Mouse (Mus musculus): ENCODE measurements around the gene Olfr986.
"Not testable (repeated sequence)": the region's sequence is repeated elsewhere in the genome, so short reads cannot be mapped to it uniquely, and the experiment has no call there.

Gene Olfr986

DNA sequence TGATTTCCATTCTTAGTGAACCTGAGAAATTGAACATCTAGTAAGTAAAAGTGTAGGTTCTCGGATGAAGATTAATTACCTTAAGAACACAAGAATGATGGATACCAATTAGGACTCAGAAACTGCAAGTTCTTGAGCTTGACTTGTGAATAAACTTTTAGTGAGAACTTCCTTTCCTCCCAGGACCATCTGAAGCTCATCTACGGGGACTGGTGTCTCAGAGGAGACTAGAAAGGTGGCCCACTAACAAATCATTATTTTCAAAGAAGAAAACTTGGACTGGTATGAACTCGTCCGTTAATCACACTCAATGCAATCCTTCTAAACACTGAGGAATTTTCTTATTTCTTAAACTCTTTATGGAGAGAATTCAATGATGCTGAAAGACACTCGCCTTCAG is at the start of gene Olfr986:
TSS of gene Olfr986 (plus strand) at position 301 of the 400 bp plus-strand sequence.
- no peak for DNase-seq (ENCODE audit: low spot score)

DNA sequence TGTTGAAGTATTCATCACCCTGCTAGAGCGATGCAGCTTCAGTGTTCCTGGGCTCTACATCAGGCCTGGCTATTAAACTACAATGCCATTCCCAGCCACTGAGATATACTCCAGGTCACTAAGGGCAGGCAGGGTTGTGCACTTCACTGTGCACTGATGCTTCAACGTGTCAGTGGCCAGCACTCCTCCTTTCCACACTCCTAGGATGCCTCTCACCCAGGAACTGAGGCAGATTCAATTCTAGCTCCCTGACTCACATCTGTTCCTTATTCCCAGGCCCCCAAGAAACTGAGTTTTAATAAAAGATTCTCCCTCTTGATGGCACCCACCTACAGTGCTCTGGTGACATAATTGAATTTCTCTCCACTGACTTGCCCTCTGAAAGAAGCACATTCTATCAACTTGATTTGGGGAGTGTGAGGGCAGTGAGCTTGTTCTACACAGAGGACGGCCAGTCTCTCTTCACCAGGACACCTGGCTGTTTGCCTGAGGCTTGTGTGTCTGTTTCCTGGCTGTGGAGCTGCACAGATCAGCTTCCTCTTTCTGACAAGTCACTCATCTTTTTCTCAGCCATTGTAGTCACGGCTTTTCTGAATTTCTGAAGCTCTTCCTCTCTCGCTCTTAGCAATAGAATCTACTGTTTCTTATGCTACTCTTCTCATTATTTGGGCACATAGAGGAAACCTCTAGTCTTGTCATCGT is 43.6 kb upstream of the Olfr986 start:
- no peak for DNase-seq (ENCODE audit: low spot score)

DNA sequence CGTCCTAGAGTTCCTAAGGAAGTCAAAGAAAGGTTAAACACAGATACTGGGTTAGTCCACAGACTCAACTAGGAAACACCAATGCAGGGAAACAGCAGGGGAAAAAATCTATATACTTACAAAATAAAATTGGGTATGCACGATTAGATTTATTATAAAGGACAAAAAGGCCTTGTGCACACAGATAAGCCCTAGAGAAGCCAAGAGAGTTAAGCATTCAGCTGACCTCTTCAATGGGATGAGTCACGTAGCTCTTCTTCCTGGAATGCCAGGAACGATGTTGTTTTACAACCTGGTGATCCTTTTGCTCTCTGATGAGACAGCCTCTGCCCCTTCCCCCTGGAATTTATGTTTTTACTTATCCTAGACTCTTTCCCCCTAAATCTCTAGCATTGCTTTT is 41.2 kb upstream of the Olfr986 start:
- no peak for DNase-seq (ENCODE audit: low spot score)

DNA sequence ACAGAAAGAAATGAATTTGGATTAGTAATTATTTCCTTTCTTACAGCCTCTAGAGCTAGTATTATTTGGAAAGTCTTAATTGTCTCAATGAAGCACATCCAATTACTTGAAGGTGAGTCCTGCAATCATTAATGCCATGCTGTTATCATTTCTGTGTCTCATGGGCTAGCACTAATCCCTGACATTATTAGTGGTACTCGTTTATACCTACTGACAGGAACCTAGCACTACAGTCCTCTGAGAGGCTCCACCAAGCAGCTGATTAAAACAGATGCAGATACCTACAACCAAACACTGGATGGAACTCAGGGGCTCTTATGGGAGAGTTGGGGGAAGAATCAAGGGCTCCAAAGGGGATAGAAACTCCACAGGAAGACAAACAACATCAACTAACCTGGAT is 39.2 kb upstream of the Olfr986 start:
- DNase-seq (ENCODE audit: low spot score) = no peak

GRCm38 (mm10) chr9:40155118-40155644 is 25.5 kb upstream of the Olfr986 start:
- DNase-seq (ENCODE audit: low spot score) = no peak

- DNase-seq (ENCODE audit: low spot score) = no peak
Observed at GRCm38 (mm10) chr9:40166446-40166845, 14.3 kb upstream of the Olfr986 start.

DNA sequence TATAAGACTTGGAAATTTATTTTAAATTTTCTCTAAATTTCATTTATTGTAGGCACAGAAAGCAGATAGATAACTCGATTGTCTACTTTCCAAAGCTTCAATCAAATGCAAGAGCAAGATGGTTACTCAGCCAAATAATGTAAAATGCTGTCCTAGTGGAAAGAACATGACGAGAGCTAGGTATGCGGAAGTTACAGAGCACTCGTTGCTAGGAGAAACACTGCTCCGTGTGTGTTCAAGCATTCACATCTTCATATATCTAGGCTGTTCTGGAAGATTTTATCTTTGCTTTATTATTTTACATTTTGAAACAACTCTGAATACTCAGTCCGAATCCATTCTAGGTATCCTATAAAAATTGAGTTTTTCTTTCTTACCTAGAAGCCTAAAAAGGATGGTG is 3.7 kb upstream of the Olfr986 start:
- DNase-seq (ENCODE audit: low spot score) = no peak

DNA sequence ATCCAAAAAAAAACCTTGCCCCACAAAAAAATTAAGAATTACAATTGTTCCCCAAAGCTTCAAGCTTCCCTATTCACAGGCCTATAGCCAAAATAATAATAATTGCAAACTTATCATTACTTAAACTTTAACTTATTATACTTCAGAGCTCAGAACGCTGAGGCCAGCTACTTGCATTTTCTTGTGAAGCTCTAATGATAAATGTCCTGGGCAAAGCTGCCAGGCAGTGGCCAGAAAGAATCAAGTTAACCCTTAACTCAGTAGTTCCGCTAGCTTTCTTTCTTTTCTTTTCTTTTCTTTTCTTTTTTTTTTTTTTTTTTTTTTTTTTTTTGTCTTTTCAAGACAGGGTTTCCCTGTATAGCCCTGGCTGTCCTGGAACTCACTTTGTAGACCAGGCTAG is 4.4 kb downstream of the Olfr986 start:
- DNase-seq (ENCODE audit: low spot score) = not testable (repeated sequence)

GRCm38 (mm10) chr9:40191086-40191876 is 10.6 kb downstream of the Olfr986 start:
- DNase-seq (ENCODE audit: low spot score) = peak; percentile 6

- DNase-seq (ENCODE audit: low spot score) = peak; percentile 94
Observed at GRCm38 (mm10) chr9:40192098-40193038, 11.6 kb downstream of the Olfr986 start, which contains the start of gene Zfp202. Zfp202 (plus strand) TSS chr9:40192316.

DNA sequence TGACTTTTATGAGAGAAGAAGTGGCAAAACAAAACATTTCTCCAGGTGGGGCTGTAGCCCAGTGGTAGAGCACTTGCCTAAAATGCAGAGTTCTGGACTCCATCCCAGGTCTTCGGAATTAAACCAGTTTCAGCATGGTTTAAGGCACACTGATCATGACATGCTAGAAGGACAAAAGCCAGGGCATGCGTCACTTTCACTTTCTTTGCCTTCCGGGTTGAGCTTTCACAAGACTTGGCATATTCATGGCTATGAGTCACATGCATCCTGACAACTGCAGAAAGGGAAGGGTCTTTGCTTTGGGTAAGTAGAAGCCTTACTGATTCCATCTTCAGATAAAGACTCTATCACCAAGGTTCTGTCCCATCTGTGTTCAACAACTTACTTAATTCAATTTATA is 15.3 kb downstream of the Olfr986 start:
- no peak for DNase-seq (ENCODE audit: low spot score)

DNA sequence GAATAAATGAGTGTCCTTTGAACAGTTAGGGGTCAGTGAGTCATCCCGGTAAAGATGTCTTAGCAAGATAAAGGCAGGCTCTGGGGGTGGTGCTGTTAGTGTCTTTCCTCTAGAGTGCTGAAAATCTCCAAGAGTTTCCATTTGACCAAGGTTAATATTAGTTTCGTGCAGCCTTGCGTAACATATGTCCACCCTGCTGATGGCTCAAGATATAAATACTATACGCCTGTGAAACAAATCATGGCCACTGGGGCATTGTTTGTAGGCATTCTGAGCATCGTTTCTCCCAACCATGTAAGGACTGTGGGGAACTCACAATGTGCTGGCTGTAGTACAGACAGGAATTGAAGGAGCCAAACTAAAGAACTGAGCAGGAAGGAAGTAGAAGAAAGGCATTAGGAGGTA is 25.8 kb downstream of the Olfr986 start:
- DNase-seq (ENCODE audit: low spot score) = no peak

DNA sequence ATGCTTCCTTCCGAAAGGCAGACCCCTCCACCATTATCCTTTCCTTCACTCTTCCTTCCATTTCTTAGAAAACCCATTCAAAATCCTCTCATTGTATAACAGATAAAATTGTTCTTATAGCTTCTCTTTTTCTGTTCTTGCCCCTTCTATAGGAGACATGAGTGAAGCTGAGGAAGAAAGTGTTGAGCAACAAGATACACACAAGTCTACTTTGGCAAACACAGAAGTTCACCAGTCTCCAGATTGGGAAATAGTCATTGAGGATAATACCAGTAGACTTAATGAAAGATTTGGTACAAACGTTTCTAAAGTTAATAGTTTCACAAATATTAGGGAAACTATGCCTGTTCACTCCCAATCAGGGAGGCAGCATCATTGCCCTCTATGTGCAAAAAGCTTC is 30.0 kb downstream of the Olfr986 start:
- DNase-seq (ENCODE audit: low spot score) = no peak

DNA sequence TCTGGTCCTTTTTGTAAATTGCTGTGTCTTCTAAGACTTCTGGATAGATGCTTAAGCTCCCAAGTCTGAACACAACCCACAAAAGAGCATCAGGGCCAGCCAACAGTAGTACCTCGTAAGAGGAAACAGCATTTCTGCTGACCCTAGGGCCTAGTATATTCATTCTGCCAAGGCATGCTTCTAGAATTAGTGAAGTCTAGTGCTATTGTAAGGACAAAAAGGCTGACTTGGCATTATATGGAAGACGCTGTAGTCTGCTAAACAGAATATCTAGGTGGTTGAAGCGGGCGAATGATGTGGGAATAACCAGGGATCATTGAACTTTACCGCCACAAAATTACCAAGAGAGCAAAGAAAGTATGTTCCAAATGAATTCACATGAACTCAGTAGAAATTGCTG is 33.3 kb downstream of the Olfr986 start:
- DNase-seq (ENCODE audit: low spot score) = no peak

DNA sequence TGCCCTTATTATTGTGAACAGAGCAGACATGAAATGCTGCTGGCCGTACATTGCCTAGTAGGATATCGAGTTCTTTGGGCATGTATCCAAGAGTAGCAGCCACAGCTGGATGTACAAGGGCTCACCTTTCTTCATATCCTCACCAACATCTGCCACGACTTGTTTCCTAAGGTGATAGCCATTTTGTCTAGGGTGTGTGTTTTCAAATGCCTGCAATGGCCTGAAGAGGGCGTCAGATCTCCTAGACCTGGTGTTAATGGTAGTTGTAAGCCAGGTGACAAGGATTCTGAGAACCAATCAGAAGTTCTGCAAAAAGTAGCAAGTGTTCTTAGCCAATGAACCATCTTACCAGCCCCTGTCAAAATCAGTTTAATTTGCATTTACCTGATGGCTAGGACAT is 35.9 kb downstream of the Olfr986 start:
- no peak for DNase-seq (ENCODE audit: low spot score)

- no peak for DNase-seq (ENCODE audit: low spot score)
Observed at GRCm38 (mm10) chr9:40224289-40224688, 43.6 kb downstream of the Olfr986 start.

DNA sequence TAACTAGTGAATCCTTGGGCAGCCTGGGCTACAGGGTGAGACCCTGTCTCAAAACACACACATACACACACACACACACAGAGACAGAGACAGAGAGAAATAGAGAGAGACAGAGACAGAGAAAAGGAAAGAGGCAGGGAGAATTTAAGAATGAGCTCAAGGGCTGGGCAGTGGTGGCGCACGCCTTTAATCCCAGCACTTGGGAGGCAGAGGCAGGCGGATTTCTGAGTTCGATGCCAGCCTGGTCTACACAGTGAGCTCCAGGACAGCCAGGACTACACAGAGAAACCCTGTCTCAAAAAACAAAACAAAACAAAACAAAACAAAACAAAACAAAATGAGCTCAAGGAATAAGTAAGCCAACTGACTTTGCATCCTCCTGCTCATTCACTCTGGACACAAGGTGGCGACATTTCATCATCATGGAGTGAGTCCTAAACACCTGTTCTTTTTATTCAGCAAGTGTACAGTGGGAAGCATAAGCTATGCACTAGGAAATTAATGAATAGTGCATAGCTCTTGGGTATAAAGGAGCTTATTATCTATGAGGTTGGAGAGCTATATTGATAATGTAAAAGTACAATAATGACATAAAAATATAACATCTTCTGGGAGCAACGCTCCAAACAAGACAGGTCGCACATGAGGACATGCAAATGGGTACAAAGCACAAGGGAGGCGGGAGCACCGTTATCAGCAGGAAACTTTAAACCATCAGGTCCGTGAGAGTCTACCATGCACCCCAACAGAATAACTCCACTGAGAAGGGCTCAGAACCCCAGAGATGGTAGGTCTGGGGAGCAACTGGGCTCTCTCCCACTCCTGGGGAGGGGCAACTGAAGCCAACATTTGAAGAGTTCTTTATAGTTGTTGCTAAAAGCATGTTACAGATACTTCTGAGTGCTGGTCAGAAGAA is 47.4 kb downstream of the Olfr986 start:
- DNase-seq (ENCODE audit: low spot score) = peak; percentile 87

- DNase-seq (ENCODE audit: low spot score) = no peak
Observed at GRCm38 (mm10) chr9:40228804-40229331, 48.1 kb downstream of the Olfr986 start.

DNA sequence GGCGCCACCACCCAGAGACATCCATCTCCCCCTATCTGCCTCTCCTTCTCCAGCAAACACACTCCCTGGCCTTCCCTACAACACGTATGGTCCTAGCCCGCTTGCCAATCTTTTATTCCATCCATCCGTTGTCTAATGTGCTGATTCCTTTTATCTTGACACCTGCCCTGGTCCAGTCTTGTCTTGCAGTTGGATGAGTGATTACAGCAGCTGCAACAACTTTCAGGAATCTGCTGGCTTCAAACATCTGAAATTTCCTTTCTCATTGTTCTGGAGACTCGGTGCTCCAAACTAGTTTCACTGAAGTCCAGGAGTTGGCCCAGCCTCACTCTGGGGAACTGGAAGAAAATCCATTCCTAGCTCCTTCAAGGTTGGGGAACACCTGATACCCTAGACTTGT is 48.8 kb downstream of the Olfr986 start:
- no peak for DNase-seq (ENCODE audit: low spot score)

DNA sequence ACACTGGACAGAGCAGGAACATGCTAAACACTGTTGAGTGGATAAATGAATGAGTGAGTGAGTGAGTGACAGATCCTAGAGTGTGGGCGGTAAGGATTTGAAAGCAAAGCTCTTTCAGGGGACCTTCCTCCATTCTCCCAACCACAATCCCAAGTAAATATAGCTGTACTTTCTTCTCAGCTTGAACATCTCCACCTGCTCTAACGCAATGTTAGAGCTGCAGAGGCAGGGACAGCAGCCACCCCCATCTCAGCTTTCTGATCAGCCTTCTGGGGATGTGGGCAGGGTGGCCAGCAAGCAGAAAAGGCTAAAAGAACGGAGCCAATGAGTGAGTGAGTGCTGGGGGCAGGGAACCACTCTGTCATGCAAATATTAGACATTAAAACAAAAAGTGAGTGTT is 50.3 kb downstream of the Olfr986 start:
- DNase-seq (ENCODE audit: low spot score) = no peak

Measured in embryo, embryonic 10 days (tissue).